Mouse (Mus musculus): ENCODE measurements around the gene Ptpn22.

DNA sequence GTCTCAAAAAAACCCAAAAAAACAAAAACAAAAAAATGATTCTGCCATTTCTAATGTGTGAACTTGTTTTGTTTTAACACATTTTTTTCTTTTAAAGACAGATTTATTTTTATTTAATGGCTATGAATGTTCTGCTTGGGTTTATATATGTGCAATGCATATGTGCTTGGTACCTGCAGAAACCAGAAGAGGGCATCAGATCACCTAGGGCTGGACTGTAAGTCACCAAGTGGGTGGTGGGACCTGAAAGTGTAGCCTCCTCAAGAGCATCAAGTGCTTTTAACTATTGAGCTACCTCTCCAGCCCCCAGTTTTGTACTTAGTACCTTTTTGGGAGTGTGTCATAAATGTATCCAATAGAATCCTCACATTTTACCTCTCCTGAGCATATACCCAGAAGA is 32.0 kb upstream of the Ptpn22 start:
- TF ChIP-seq CTCF (IDR thresholded peaks at IDR 0.05; ENCODE audit: extremely low read depth, insufficient read length, insufficient replicate concordance, low read depth, low read length) (peak; percentile 29; the same call in 1 of the 2 replicates), POLR2A (IDR thresholded peaks at IDR 0.05; ENCODE audit: low read depth, low read length) (no peak)
